Mouse (Mus musculus): Measurements from ENCODE around the gene Drd4. TPM values are rescaled to one million over a fixed set of nuclear protein-coding genes. Genes with fewer than 3 reads are reported as not detected.

Drd4 gene
- polyA plus RNA-seq, 1 experiment from 2014 or later, result 0.16 TPM

DNA sequence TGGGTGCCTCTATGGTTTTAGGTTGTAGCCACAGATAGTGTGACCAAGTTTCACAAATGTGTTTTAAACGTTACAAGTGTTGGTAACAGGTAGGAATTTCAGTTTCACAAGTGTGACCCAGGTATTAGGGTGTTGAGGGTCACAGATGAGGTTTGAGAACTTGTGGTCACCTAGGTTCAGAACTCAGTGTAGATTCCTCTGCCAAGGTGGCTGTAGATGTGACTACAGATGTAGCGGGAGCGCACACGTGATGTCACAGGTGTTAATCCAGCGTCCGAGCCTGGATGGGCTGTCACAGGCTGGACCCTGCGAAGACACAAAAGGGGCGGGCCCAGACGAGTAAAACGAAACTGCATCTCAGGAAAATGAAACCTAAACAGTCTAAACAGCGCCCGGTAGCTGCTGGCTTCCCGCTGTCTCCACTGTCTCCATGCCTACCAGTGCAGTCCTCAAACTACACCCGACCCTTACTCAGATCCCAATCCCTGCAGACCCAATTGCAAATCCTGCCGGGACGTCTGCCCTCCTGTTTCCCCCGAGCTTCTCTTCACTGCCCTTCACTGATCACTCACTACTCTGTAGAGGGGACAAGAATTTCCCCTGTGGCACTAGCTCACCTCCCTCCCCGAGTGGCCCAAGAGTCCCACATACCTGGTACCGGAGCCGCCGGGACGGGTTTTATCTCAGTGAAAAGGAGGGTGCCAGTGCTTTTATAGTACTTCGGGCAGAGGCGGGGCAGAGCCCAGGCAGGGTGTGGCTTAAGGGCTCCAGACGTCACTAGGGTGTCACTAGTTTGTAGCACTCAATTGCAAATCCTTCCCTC is 25.9 kb upstream of the Drd4 start, which contains the start of gene Irf7:
Irf7 (minus strand) TSS at position 743 of the 823 bp plus-strand sequence.
- Histone ChIP-seq H3K4me2 (peak within 1 kb of the TSS; percentile 73), H3K4me3 (ENCODE audit: low read depth, low read length) (peak within 1 kb of the TSS; percentile 64), H3K27ac (ENCODE audit: low read depth, low read length) (no peak within 1 kb of the TSS), H3K27me3 (replicated peaks; ENCODE audit: control insufficient read depth, insufficient read depth, low read length) (no peaks in the 10 kb centered on the region), H3K4me1 (replicated peaks; ENCODE audit: control insufficient read depth, insufficient read depth, low read length) (peaks cover 16% of the 10 kb centered on the region), H3K9me3 (ENCODE audit: control insufficient read depth, low read length) (no peaks in the 10 kb centered on the region), H3K36me3 (ENCODE audit: control insufficient read depth, insufficient read depth, low read length) (peaks cover 28% of the 10 kb centered on the region), H3K9ac (ENCODE audit: low read depth, low read length) (peak within 1 kb of the TSS; percentile 62)
- DNase-seq (ENCODE audit: low spot score) (peak; percentile 63), ATAC-seq (replicated peaks; ENCODE audit: low FRiP score) (peak; percentile 76)
- WGBS, result 8% methylated on average over 25 of the region's 25 CpGs

DNA sequence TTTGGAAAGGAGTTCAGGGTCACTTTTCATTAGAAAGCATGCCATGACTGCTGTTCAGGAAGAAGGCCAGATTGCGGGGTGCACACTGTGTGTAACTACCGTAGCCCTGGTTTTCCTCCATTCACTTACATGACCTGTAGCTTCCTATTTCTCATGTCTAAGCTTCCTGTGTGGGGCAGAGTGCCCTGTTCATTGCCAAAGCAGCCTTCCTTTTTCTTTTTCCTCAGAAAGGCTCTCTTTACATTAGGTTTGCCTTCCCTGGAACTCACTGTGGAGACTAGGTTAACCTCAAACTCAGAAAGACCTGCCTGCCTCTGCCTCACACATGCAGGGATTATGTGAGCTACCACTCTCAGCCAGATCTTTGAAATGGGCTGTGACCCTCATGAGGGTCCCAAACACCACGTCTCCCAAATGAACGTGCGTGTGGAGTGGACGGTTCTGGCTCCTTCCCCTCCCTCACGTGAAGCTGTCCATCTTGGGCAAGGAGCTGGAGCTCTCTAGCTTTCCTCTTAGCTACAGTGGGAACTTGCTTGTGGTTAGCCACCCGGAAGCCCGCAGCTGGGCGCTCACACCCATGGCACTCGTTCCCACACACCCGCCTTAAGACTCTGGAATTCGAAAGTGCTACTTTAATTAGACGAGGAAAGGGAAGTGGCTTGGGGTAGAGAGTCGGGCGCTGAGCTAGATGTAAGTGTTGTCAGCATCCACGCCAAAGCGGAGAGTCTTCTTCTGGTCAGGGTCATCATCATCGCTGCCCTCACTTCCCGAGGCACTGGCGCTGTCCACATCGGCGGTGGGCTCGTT is 23.1 kb upstream of the Drd4 start:
- no peaks in the 10 kb centered on the region for H3K9me3 ChIP-seq (ENCODE audit: control insufficient read depth, low read length)
- no peaks in the 10 kb centered on the region for H3K27me3 ChIP-seq (replicated peaks; ENCODE audit: control insufficient read depth, insufficient read depth, low read length)
- WGBS, result 39% methylated on average over 24 of the region's 24 CpGs
- H3K4me3 ChIP-seq (ENCODE audit: low read depth, low read length), result peak overlapping the region; percentile 18
- peaks cover 4% of the 10 kb centered on the region for H3K36me3 ChIP-seq (ENCODE audit: control insufficient read depth, insufficient read depth, low read length)
- H3K9ac ChIP-seq (ENCODE audit: low read depth, low read length), result peak overlapping the region; percentile 44
- H3K4me1 ChIP-seq (replicated peaks; ENCODE audit: control insufficient read depth, insufficient read depth, low read length), result peaks cover 16% of the 10 kb centered on the region
- DNase-seq (ENCODE audit: low spot score) (no peak), ATAC-seq (replicated peaks; ENCODE audit: low FRiP score) (no peak)
- H3K27ac ChIP-seq (ENCODE audit: low read depth, low read length), result no peak overlapping the region; the same call in 1 of the 2 replicates
- peak overlapping the region; percentile 59 for H3K4me2 ChIP-seq

DNA sequence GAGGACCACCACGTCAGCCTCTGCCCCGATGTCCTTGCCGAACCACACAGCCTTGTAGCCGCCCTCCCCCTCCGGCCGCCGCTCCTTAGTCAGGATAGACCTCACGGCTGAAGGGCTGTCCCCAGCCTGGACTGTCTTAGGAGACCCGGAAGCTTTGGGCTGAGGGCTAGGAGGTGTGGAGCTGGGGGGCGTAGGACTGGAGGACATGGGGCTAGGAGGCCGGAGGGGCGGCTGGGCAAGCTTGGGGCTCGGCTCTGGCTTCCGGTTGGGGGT is 22.6 kb upstream of the Drd4 start:
- Histone ChIP-seq H3K4me1 (replicated peaks; ENCODE audit: control insufficient read depth, insufficient read depth, low read length) (peaks cover 16% of the 10 kb centered on the region), H3K36me3 (ENCODE audit: control insufficient read depth, insufficient read depth, low read length) (no peaks in the 10 kb centered on the region; the same call in 1 of the 2 replicates), H3K27ac (ENCODE audit: low read depth, low read length) (no peak overlapping the region), H3K9ac (ENCODE audit: low read depth, low read length) (peak overlapping the region; percentile 44), H3K9me3 (ENCODE audit: control insufficient read depth, low read length) (no peaks in the 10 kb centered on the region), H3K4me3 (ENCODE audit: low read depth, low read length) (peak overlapping the region; percentile 18), H3K27me3 (replicated peaks; ENCODE audit: control insufficient read depth, insufficient read depth, low read length) (no peaks in the 10 kb centered on the region), H3K4me2 (peak overlapping the region; percentile 59)
- no peak for ATAC-seq (replicated peaks; ENCODE audit: low FRiP score)
- WGBS, result 56% methylated on average over 14 of the region's 14 CpGs
- no peak for DNase-seq (ENCODE audit: low spot score)

- Histone ChIP-seq H3K27me3 (replicated peaks; ENCODE audit: control insufficient read depth, insufficient read depth, low read length) (no peaks in the 10 kb centered on the region), H3K4me1 (replicated peaks; ENCODE audit: control insufficient read depth, insufficient read depth, low read length) (peaks cover 5% of the 10 kb centered on the region), H3K9ac (ENCODE audit: low read depth, low read length) (no peak overlapping the region), H3K9me3 (ENCODE audit: control insufficient read depth, low read length) (no peaks in the 10 kb centered on the region), H3K4me2 (no peak overlapping the region), H3K27ac (ENCODE audit: low read depth, low read length) (no peak overlapping the region), H3K36me3 (ENCODE audit: control insufficient read depth, insufficient read depth, low read length) (no peaks in the 10 kb centered on the region), H3K4me3 (ENCODE audit: low read depth, low read length) (no peak overlapping the region)
- ATAC-seq (replicated peaks; ENCODE audit: low FRiP score) (no peak), DNase-seq (ENCODE audit: low spot score) (no peak)
- 86% methylated on average over 3 of the region's 3 CpGs for WGBS
Observed at GRCm38 (mm10) chr7:141270631-141271030, 21.2 kb upstream of the Drd4 start.

DNA sequence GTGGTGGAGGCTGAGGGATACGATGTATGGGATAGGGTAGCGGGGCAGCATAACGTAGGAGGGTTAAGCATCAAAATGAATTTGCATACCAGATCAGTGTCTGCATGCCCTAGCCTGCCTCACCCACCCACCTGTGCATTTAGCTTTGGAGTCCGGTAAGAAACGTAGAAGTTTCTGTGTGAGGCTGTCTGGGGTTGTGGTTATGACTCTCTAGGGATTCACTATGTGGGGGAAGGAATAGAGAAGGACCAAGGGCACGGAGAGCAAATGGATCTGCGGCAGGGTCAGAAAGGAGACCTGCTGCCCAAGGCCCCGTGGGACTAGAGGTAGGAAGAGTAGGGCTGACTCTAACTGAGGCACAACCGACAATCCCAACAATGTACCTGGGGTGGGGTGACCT is 16.4 kb upstream of the Drd4 start:
- peaks cover 14% of the 10 kb centered on the region for H3K4me1 ChIP-seq (replicated peaks; ENCODE audit: control insufficient read depth, insufficient read depth, low read length)
- no peaks in the 10 kb centered on the region for H3K36me3 ChIP-seq (ENCODE audit: control insufficient read depth, insufficient read depth, low read length)
- H3K9ac ChIP-seq (ENCODE audit: low read depth, low read length), result no peak overlapping the region
- no peak overlapping the region for H3K4me3 ChIP-seq (ENCODE audit: low read depth, low read length)
- DNase-seq (ENCODE audit: low spot score) (no peak), ATAC-seq (replicated peaks; ENCODE audit: low FRiP score) (no peak)
- no peak overlapping the region for H3K27ac ChIP-seq (ENCODE audit: low read depth, low read length)
- peaks cover 20% of the 10 kb centered on the region for H3K27me3 ChIP-seq (replicated peaks; ENCODE audit: control insufficient read depth, insufficient read depth, low read length)
- no peaks in the 10 kb centered on the region for H3K9me3 ChIP-seq (ENCODE audit: control insufficient read depth, low read length)
- 81% methylated on average over 9 of the region's 9 CpGs for WGBS
- no peak overlapping the region for H3K4me2 ChIP-seq

- Histone ChIP-seq H3K36me3 (ENCODE audit: control insufficient read depth, insufficient read depth, low read length) (no peaks in the 10 kb centered on the region), H3K9me3 (ENCODE audit: control insufficient read depth, low read length) (no peaks in the 10 kb centered on the region), H3K9ac (ENCODE audit: low read depth, low read length) (no peak within 1 kb of the TSS), H3K27me3 (replicated peaks; ENCODE audit: control insufficient read depth, insufficient read depth, low read length) (peaks cover 20% of the 10 kb centered on the region), H3K4me2 (no peak within 1 kb of the TSS), H3K4me1 (replicated peaks; ENCODE audit: control insufficient read depth, insufficient read depth, low read length) (peaks cover 14% of the 10 kb centered on the region), H3K27ac (ENCODE audit: low read depth, low read length) (no peak within 1 kb of the TSS), H3K4me3 (ENCODE audit: low read depth, low read length) (no peak within 1 kb of the TSS)
- no peak for ATAC-seq (replicated peaks; ENCODE audit: low FRiP score)
- 69% methylated on average over 11 of the region's 11 CpGs for WGBS
- no peak for DNase-seq (ENCODE audit: low spot score)
Observed at GRCm38 (mm10) chr7:141276546-141276945, 15.3 kb upstream of the Drd4 start, which contains the start of gene Cdhr5. TSS of gene Cdhr5 (minus strand) at chr7:141276786.

DNA sequence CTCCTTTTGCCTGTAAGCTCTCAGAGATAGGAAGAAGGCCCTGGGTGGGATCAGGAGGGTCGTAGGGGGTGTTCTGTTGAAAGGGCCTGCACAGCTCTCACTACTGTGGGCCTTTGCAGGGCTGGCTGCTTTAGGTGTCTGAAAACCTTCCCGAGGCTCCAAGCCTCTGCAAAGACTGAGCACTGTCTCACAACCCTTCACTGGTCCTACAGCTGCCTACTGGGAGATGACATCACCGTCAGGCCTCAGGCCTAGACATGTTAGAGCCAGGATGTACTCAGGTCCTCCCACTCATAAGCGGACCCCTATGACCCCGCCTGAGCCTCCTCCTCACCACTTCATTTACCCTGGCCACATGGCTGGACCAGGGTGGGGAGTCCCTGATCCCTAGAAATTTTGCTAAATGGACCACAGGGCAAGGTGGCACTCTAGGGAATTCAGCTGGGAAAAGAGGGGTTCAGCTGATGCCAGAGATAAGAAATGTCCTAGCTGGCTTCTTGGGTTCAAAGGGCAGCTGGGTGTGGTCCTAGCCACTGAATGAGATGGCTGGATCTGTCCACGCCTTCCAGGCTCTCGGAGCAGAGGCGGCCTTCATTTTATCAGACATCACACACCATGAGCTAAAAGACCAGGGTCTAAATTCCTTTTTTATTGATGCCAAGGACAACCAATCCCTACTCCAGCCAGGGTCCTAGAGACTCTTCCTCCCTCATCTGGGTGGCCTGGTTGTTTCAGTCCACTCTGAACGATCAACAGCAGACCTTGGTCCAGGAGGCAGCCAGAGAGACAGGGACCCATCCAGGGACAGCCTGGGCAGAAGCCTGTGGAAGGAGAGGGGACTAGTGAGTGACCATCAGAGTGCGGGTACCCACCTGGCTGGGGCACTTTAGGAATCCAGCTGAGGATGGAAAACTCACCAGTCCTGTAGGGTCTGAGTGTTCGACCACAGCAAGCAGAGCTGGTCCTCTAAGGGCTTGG is 13.8 kb upstream of the Drd4 start:
- ATAC-seq (replicated peaks; ENCODE audit: low FRiP score) (peak; percentile 30; the same call in 1 of the 2 replicates), DNase-seq (ENCODE audit: low spot score) (no peak)
- peaks cover 14% of the 10 kb centered on the region for H3K4me1 ChIP-seq (replicated peaks; ENCODE audit: control insufficient read depth, insufficient read depth, low read length)
- peak overlapping the region; percentile 93; the same call in 1 of the 2 replicates for H3K4me2 ChIP-seq
- H3K27me3 ChIP-seq (replicated peaks; ENCODE audit: control insufficient read depth, insufficient read depth, low read length), result peaks cover 20% of the 10 kb centered on the region
- 72% methylated on average over 11 of the region's 11 CpGs for WGBS
- H3K4me3 ChIP-seq (ENCODE audit: low read depth, low read length), result no peak overlapping the region
- H3K9me3 ChIP-seq (ENCODE audit: control insufficient read depth, low read length), result no peaks in the 10 kb centered on the region
- no peak overlapping the region for H3K9ac ChIP-seq (ENCODE audit: low read depth, low read length)
- H3K36me3 ChIP-seq (ENCODE audit: control insufficient read depth, insufficient read depth, low read length), result no peaks in the 10 kb centered on the region
- H3K27ac ChIP-seq (ENCODE audit: low read depth, low read length), result no peak overlapping the region
